Mouse (Mus musculus) hindbrain, embryonic 10.5 days (tissue): Measurements from ENCODE around the gene Rab17. TPM values are rescaled to one million over a fixed set of nuclear protein-coding genes. Genes with fewer than 3 reads are reported as not detected.

ENCODE experiments used
- DNase-seq: peaks from one replicate; pipeline ENCODE4 v3.0.0-alpha.2; 2017; ENCODE audit warnings: low spot score
- H3K27ac ChIP-seq: fragments of 300-500 bp; sonication (generic); 2 replicates; pipeline ENCODE4 v1.5.1; 2016; ENCODE audit warnings: mild to moderate bottlenecking, moderate library complexity
- H3K27me3 ChIP-seq: fragments of 300-500 bp; sonication (generic); 2 replicates; pipeline ENCODE4 v1.6.1; 2016; ENCODE audit warnings: mild to moderate bottlenecking; ENCODE audit not compliant: poor library complexity, insufficient read depth, severe bottlenecking
- H3K36me3 ChIP-seq: fragments of 300-500 bp; sonication (generic); 2 replicates; pipeline ENCODE4 v1.6.1; 2016; ENCODE audit warnings: mild to moderate bottlenecking, moderate library complexity
- H3K4me1 ChIP-seq: fragments of 300-500 bp; sonication (generic); replicated peaks from 2 replicates; pipeline ENCODE4 v1.6.1; 2016; ENCODE audit warnings: mild to moderate bottlenecking
- H3K4me3 ChIP-seq: fragments of 300-500 bp; sonication (generic); 2 replicates; pipeline ENCODE4 v1.5.1; 2016; ENCODE audit warnings: mild to moderate bottlenecking, moderate library complexity
- H3K9me3 ChIP-seq: fragments of 300-500 bp; sonication (generic); 2 replicates; pipeline ENCODE4 v1.6.1; 2016; ENCODE audit warnings: mild to moderate bottlenecking, moderate library complexity
- WGBS: fragments of 180-500 bp; shearing (Covaris S2); methylation state at CpG from one replicate; pipeline ENCODE4 v1.1.7; 2016; 5-methylcytosine and 5-hydroxymethylcytosine counted together
- polyA plus RNA-seq: library from polyadenylated mRNA; unstranded; fragments of >200 nt; fragmentation: Nextera tagmentation; extraction: Ambion mirVana; gene quantifications from 2 replicates; pipeline ENCODE4 v1.2.1, GENCODE M21; 2016

Rab17 gene
- polyA plus RNA-seq, 1 experiment from 2014 or later: 0.25 TPM

DNA sequence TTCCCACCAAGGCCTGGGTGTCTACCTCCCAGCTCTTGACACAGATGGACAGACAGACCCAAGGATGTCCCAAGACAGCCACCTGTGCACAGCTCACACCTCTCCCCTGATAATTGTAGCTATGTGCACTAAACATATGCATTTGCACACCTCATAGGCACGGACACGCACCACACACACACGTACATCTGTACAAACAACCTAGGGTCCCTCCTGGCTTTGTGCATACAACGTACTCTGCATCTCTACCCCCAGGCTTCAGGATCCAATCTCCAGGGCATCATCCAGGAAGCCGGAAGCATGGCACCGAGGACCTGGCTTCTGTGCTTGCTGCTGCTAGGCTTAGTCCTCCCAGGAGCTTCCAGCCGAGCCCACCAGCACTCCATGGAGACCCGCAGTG lies 16.7 kb downstream of the Rab17 start, which contains the start of gene Prlh:
Prlh (plus strand) TSS at position 301 of the 400 bp plus-strand sequence.
- H3K4me1 ChIP-seq: no peaks in the 10 kb centered on the region

DNA sequence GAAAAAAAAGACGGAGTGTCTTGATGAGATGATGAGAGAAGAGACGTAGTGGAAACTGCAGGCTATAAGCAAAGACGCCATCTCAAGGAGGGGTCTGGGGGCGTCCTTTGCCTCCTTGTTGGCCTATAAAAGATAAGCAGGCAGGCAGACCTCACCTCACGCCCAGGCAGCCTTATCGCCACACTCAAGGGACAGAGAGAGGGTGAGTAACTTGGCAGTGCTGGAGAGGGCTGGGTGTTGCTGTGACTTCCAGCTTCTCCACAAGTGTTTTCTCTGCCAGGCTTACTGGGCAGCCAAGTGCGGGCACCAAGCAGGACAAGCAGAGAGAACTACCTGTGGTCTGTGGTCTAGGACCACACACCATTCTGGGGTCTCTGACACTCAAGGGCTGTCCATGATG lies 17.8 kb downstream of the Rab17 start:
- 81% methylated on average over 7 of the region's 7 CpGs for WGBS
- DNase-seq: no peak
- H3K36me3 ChIP-seq: no peaks in the 10 kb centered on the region
- H3K4me1 ChIP-seq: no peaks in the 10 kb centered on the region
- H3K9me3 ChIP-seq: no peaks in the 10 kb centered on the region
- H3K27ac ChIP-seq: no peak overlapping the region
- H3K27me3 ChIP-seq: no peaks in the 10 kb centered on the region
- H3K4me3 ChIP-seq: no peak overlapping the region

More for the DNA sequence above, 16.7 kb downstream of the Rab17 start, which contains the start of gene Prlh:
- Histone ChIP-seq H3K27me3 (0 out of 2 replicates have a peak, but pooled peaks cover under 1% of the 10 kb centered on the region), H3K9me3 (no peaks in the 10 kb centered on the region), H3K4me3 (no peak within 1 kb of the TSS), H3K36me3 (no peaks in the 10 kb centered on the region), H3K27ac (no peak within 1 kb of the TSS)
- no peak for DNase-seq
- WGBS: 84% methylated on average over 8 of the region's 8 CpGs

DNA sequence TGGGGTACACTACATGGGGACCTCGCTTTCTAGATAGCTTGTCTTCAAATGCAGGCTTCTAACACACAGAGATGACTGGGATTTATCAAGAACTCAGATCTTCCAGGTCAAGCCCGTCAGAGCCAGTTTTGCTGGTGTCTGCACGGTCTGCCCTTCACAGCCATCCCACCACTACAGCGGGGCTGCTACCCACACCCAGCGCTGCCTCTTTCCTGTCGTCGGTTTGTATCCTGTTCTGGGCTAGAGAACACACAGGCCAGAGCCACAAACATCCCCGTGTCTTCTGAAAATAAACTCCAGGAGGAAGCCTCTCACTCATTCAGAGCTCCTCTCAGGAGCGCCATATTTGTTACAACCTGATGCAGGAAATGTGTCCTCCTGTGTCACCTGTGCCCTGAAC lies 20.2 kb downstream of the Rab17 start:
- WGBS: 75% methylated on average over 9 of the region's 9 CpGs
- Histone ChIP-seq H3K4me1 (peaks cover 7% of the 10 kb centered on the region; the same call in 1 of the 2 replicates), H3K27ac (no peak overlapping the region), H3K9me3 (no peaks in the 10 kb centered on the region), H3K36me3 (no peaks in the 10 kb centered on the region), H3K4me3 (no peak overlapping the region), H3K27me3 (no peaks in the 10 kb centered on the region)
- no peak for DNase-seq

DNA sequence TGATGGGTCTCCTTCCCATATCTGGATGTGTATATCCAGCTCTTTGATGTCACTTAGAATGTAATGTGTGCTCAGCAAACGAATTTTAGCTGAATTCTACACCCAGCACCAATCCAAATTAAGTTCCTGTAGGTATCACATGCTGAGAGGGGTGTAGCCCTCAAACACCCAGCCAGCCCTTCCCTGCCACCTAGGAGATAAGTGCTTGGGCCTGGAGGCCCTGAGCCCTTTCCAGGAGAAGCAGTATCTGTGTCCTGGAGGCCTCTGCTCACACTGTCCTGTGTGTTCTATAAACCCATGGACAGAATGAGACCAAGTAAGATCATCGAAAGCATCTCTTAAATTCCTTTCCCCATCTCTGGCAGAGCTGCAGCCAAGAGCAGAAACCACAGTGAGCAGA lies 22.2 kb downstream of the Rab17 start:
- no peak for DNase-seq
- Histone ChIP-seq H3K27me3 (no peaks in the 10 kb centered on the region), H3K4me3 (no peak overlapping the region), H3K36me3 (no peaks in the 10 kb centered on the region), H3K9me3 (no peaks in the 10 kb centered on the region), H3K4me1 (peaks cover 7% of the 10 kb centered on the region; the same call in 1 of the 2 replicates), H3K27ac (no peak overlapping the region)
- WGBS: 77% methylated on average over 2 of the region's 2 CpGs

DNA sequence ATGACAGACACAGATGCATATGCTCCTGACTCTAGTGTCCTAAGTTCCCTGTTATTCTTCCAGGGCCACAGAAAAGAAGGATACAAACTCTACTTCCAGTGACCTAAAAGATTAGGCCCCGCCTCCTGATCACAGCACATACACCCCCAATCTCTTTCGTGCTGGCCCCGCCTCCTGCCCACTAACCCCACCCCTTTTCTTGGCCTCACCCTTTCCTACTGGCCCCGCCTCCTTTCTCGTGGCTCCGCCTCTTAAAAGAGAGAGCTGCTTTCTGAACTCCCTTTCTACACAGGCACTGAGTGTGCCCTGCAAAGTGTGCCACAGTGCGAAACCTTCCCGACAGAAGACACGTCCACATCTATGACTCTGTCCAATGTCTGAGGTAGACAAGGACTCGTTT lies 24.3 kb downstream of the Rab17 start:
- H3K27me3 ChIP-seq: no peaks in the 10 kb centered on the region
- DNase-seq: peak; percentile 30
- peak overlapping the region; percentile 56 for H3K27ac ChIP-seq
- no peaks in the 10 kb centered on the region for H3K36me3 ChIP-seq
- no peaks in the 10 kb centered on the region for H3K9me3 ChIP-seq
- H3K4me1 ChIP-seq: peaks cover 7% of the 10 kb centered on the region; the same call in 1 of the 2 replicates
- H3K4me3 ChIP-seq: no peak overlapping the region
- whole genome bisulfite sequencing: 47% methylated on average over 10 of the region's 10 CpGs

DNA sequence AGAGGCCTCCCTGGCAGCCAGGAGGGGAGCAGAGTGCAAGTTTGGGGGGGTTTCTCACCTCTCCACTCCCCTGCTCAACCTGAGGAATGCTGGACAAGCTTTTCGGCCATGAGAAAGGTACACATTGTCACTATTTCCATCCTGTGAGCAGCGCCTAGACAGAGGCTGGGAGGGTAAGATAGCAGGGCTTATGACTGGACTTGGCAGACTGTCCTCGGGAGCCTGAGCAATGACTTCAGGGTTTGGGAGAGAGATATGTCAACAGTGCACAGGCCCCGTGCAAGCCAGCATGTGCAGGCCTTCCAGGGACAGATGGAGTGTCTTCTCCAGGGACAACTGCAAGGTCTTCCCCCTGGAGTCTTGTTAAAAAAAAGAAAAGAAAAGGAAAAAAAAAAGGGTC lies 29.5 kb downstream of the Rab17 start:
- WGBS: 88% methylated on average over 4 of the region's 4 CpGs
- Histone ChIP-seq H3K27ac (no peak overlapping the region), H3K4me1 (no peaks in the 10 kb centered on the region; the same call in 1 of the 2 replicates), H3K4me3 (no peak overlapping the region), H3K27me3 (0 out of 2 replicates have a peak, but pooled peaks cover 3% of the 10 kb centered on the region), H3K9me3 (no peaks in the 10 kb centered on the region), H3K36me3 (no peaks in the 10 kb centered on the region)
- DNase-seq: no peak

DNA sequence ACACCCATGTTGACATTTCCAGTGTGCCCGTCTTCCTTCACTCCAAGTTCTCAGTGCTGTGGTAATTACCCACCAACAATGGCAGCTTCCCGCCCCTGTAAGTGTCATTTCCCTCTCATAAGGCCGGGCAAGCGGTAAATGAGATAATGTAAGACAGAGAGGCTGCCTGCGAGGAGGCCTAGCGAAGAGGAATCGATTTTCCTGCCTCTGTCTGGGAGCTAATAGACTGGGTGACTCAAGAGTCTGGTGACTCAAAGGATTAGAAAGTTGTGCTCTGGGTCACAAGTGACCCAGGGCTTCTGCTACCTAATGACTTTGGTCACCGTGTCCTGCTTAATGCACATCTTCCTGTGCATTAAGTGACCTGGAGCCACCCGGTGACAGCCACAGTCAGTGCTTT lies 32.5 kb downstream of the Rab17 start:
- no peak for DNase-seq
- Histone ChIP-seq H3K27ac (no peak overlapping the region), H3K36me3 (no peaks in the 10 kb centered on the region), H3K9me3 (no peaks in the 10 kb centered on the region), H3K4me1 (no peaks in the 10 kb centered on the region), H3K4me3 (no peak overlapping the region), H3K27me3 (0 out of 2 replicates have a peak, but pooled peaks cover 3% of the 10 kb centered on the region)
- WGBS: 79% methylated on average over 9 of the region's 9 CpGs

DNA sequence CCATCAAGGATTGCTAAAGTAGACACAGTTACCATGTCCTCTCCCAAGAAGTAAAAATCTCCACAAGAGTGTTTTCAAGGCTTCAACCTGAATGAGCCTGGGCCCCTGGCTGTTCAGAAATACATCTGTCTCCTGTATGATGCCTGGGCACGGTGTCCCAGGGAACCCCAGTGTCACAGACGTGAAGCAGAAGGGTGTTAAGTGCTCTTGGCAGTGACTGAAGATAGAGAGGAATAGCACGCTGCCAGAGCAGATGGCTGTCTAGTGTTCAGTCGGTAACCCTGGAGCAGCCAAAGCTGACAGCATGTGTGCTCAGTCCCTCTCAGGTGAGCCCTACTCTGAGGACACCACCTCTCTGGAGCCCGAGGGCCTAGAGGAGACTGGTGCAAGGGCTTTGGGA lies 36.5 kb downstream of the Rab17 start:
- 75% methylated on average over 5 of the region's 5 CpGs for whole genome bisulfite sequencing
- Histone ChIP-seq H3K9me3 (no peaks in the 10 kb centered on the region), H3K27me3 (peaks cover 4% of the 10 kb centered on the region), H3K27ac (no peak overlapping the region), H3K4me1 (peaks cover 7% of the 10 kb centered on the region), H3K4me3 (no peak overlapping the region), H3K36me3 (no peaks in the 10 kb centered on the region)
- DNase-seq: no peak

DNA sequence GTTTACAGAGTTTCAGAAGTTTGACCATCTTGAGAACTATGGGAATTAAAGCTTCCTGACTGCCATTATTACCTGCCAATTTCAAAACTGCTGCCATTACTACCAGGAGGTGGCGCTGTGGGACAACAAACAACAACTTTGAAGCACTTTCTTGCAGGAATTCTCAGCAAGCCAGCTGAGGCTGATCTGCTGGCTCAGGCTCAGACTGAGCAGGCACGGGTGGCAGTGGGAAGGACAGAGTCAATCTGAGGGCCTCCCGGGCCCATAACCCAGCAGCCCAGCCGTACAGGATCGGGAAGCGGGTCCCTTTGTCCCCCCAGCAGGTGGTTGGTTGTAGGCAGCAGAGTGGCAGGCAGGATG lies 40.9 kb downstream of the Rab17 start:
- peak; percentile 87 for DNase-seq
- Histone ChIP-seq H3K9me3 (no peaks in the 10 kb centered on the region), H3K27me3 (peaks cover 19% of the 10 kb centered on the region), H3K27ac (peak overlapping the region; percentile 66), H3K4me1 (peaks cover 15% of the 10 kb centered on the region), H3K4me3 (peak overlapping the region; percentile 46), H3K36me3 (no peaks in the 10 kb centered on the region)
- WGBS: 5% methylated on average over 6 of the region's 6 CpGs

DNA sequence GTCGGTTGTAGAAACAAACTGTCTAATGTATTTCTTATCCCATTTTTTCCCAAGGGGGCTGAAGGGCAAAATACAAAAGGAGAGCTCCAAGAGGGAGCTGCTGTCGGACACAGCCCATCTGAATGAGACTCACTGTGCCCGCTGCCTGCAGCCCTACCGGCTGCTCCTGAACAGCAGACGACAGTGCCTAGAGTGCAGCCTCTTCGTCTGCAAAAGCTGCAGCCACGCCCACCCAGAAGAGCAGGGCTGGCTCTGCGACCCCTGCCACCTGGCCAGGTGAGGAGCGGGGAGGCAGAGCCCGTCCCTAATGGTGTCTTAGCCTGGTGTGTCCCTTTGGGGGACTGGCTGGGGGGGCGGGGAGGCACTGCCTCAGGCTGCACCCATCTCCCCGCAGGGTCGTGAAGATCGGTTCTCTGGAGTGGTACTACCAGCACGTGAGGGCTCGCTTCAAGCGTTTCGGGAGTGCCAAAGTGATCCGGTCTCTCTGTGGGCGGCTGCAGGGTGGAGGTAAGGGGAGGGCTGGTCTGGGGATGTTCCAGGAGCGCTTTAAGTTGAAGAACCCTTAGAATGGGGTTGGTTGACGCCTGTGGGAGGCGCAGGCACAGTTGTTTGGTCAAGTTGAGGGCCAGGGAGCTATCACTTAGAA lies 41.4 kb downstream of the Rab17 start:
- peak overlapping the region; percentile 57; the same call in 1 of the 2 replicates for H3K27ac ChIP-seq

GRCm38 (mm10) chr1:90927308-90927707 lies 42.2 kb downstream of the Rab17 start:
- Histone ChIP-seq H3K4me1 (peaks cover 15% of the 10 kb centered on the region), H3K36me3 (no peaks in the 10 kb centered on the region), H3K27ac (no peak overlapping the region), H3K9me3 (no peaks in the 10 kb centered on the region), H3K27me3 (peaks cover 19% of the 10 kb centered on the region), H3K4me3 (peak overlapping the region; percentile 46; the same call in 1 of the 2 replicates)
- no peak for DNase-seq
- WGBS: 55% methylated on average over 15 of the region's 15 CpGs

More for the DNA sequence above, 41.4 kb downstream of the Rab17 start:
- DNase-seq: peak; percentile 20
- Histone ChIP-seq H3K27me3 (peaks cover 19% of the 10 kb centered on the region), H3K36me3 (no peaks in the 10 kb centered on the region), H3K4me1 (peaks cover 15% of the 10 kb centered on the region), H3K9me3 (no peaks in the 10 kb centered on the region), H3K4me3 (peak overlapping the region; percentile 46)
- 1% methylated on average over 23 of the region's 23 CpGs for WGBS

DNA sequence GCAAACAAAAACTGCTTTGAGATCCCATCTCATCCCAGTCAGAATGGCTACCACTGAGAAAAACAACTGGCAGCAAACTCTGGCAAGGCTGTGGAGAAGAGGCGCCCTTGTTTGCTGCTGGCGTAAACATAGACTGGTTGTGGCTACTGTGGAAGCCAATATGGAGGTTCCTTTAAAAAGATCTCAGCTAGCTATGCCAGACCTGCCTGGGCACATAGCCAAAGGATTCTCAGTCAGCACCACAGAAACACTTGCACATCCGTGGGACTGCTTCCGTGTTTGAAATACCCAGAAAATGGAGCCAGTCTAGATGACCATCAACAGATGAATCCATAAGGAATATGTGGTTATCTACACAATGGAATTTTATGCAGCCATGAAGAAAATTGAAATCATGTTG lies 43.4 kb downstream of the Rab17 start:
- H3K9me3 ChIP-seq: no peaks in the 10 kb centered on the region
- no peak for DNase-seq
- 93% methylated on average over 4 of the region's 4 CpGs for WGBS
- H3K27me3 ChIP-seq: peaks cover 19% of the 10 kb centered on the region
- peaks cover 15% of the 10 kb centered on the region for H3K4me1 ChIP-seq
- no peak overlapping the region for H3K4me3 ChIP-seq
- no peak overlapping the region for H3K27ac ChIP-seq
- H3K36me3 ChIP-seq: no peaks in the 10 kb centered on the region

DNA sequence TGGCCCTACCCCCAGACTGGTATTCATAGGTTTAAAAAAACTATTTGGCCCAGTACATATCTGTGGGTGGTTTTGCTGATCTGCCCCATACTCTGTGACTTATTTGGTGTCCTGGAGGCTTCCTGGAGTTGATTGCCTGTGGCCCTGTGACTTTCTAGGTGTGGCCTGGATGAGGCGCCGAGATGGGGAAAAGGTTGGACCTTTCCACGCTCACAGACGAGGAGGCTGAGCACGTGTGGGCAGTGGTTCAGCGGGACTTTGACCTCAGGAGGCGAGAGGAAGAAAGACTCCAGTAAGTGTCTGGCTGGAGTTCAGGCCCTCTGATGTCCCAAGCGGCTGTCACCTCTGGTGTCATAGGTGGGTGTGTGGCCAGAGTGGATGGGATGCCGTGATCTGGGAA lies 47.8 kb downstream of the Rab17 start:
- peaks cover 2% of the 10 kb centered on the region; the same call in 1 of the 2 replicates for H3K27me3 ChIP-seq

More for the DNA sequence above, 47.8 kb downstream of the Rab17 start:
- Histone ChIP-seq H3K4me3 (no peak overlapping the region), H3K9me3 (peaks cover 13% of the 10 kb centered on the region), H3K36me3 (no peaks in the 10 kb centered on the region), H3K4me1 (peaks cover 4% of the 10 kb centered on the region; the same call in 1 of the 2 replicates), H3K27ac (no peak overlapping the region)
- WGBS: 90% methylated on average over 9 of the region's 9 CpGs
- no peak for DNase-seq
